Mouse (Mus musculus) lung, postnatal 0 days (tissue): ENCODE measurements around the gene Eml1.
A peak's percentile ranks its signal among the peaks of the same experiment; 100 is the strongest.

Experiments
- CTCF ChIP-seq: IDR thresholded peaks from 2 replicates; pipeline ENCODE4 v1.5.1; 2016; ENCODE audit warnings: antibody characterized with exemption, mild to moderate bottlenecking
- EP300 ChIP-seq: IDR thresholded peaks from 2 replicates; pipeline ENCODE4 v1.6.1; 2016; ENCODE audit warnings: antibody characterized with exemption, mild to moderate bottlenecking, control low read depth

- no peak for TF ChIP-seq CTCF
- peak; percentile 87 for TF ChIP-seq EP300
Measured at GRCm38 (mm10) chr12:108367909-108368308, 2.8 kb upstream of the Eml1 start.
